Mouse (Mus musculus): ENCODE measurements around the gene Slit3.

DNA sequence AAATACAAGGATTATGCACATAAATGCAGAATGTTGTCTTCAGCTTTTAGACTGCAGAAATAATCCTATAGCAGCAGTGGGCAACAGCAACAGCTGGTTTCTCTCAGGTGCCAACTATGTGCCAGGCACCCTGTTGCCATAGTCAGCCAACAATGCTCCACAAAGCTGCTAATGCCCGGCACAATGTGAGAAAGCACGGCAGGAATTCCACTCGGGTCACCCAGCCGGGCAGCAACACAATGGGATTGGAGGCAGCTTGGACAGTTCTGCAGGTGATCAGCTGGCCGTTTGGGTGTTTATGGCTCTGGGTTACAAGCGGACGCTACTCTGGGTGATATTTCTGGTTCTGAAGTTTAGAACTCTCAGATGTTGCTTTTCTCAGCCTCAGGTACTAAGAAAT lies 248.9 kb downstream of the Slit3 start:
- TF ChIP-seq CTCF (IDR thresholded peaks at IDR 0.05; ENCODE audit: borderline replicate concordance, control insufficient read depth, extremely low read depth, insufficient read depth, low read length, poor library complexity) (no peak), POLR2A (IDR thresholded peaks at IDR 0.05; ENCODE audit: control insufficient read depth, extremely low read depth, insufficient read depth, low read length, poor library complexity) (no peak)

All from thymus, adult 2 months (tissue).